Mouse (Mus musculus) liver, adult 2 months (tissue): ENCODE data around the gene Ppfia2. TPM values are rescaled to one million over a fixed set of nuclear protein-coding genes. Genes with fewer than 3 reads are reported as not detected.

Experiments
- DNase-seq: peaks from one replicate; pipeline ENCODE4 v3.0.0-alpha.2; 2011; ENCODE audit warnings: low read depth, low spot score; ENCODE audit errors: extremely low read depth
- H3K27ac ChIP-seq: fragments of 200-500 bp; replicated peaks from 2 replicates; pipeline ENCODE4 v1.5.1; 2012; ENCODE audit warnings: low read depth, mild to moderate bottlenecking, control low read depth, inconsistent platforms, low read length; ENCODE audit not compliant: insufficient read depth
- H3K27me3 ChIP-seq: fragments of 200-500 bp; 2 replicates; pipeline ENCODE4 v1.6.1; 2012; ENCODE audit warnings: mild to moderate bottlenecking, moderate library complexity, low read length, inconsistent platforms; ENCODE audit not compliant: control insufficient read depth, insufficient read depth
- H3K36me3 ChIP-seq: fragments of 200-500 bp; 2 replicates; pipeline ENCODE4 v1.6.1; 2012; ENCODE audit warnings: low read length, inconsistent platforms; ENCODE audit not compliant: control insufficient read depth, insufficient read depth
- H3K4me1 ChIP-seq: fragments of 200-500 bp; 2 replicates; pipeline ENCODE4 v1.6.1; 2011; ENCODE audit warnings: low read length; ENCODE audit not compliant: control insufficient read depth, insufficient read depth
- H3K4me3 ChIP-seq: fragments of 200-500 bp; 2 replicates; pipeline ENCODE4 v1.5.1; 2011; ENCODE audit warnings: low read depth, mild to moderate bottlenecking, control low read depth, low read length, moderate library complexity; ENCODE audit not compliant: insufficient read depth
- H3K79me2 ChIP-seq: fragments of 200-500 bp; 2 replicates; pipeline ENCODE4 v1.6.1; 2012; ENCODE audit warnings: inconsistent platforms, mild to moderate bottlenecking, low read length, moderate library complexity; ENCODE audit not compliant: control insufficient read depth, insufficient read depth
- H3K9ac ChIP-seq: fragments of 200-500 bp; 2 replicates; pipeline ENCODE4 v1.6.1; 2012; ENCODE audit warnings: low read depth, mild to moderate bottlenecking, control low read depth, inconsistent platforms, low read length
- CTCF ChIP-seq: fragments of 200-500 bp; IDR thresholded peaks from 2 replicates; pipeline ENCODE4 v1.5.1; 2011; ENCODE audit warnings: low read depth, low read length, control low read depth
- POLR2A ChIP-seq: fragments of 200-500 bp; IDR thresholded peaks from 2 replicates; pipeline ENCODE4 v1.6.1; 2011; ENCODE audit warnings: low read length, control low read depth; ENCODE audit not compliant: insufficient read depth; ENCODE audit errors: extremely low read depth
- WGBS: fragments of 180-500 bp; shearing (Covaris S2); methylation state at CpG from one replicate; pipeline ENCODE4 v1.1.7; 2018; 5-methylcytosine and 5-hydroxymethylcytosine counted together
- polyA plus RNA-seq: library from polyadenylated mRNA; depleted of rRNA; stranded (reverse); fragments of >200 nt; gene quantifications from 2 replicates; pipeline ENCODE4 v1.2.3, GENCODE M21; 2012
- total RNA-seq: library from RNA; depleted of rRNA; stranded (reverse); fragments of >200 nt; gene quantifications from 2 replicates; pipeline ENCODE4 v1.2.3, GENCODE M21; 2014

The Ppfia2 gene
- total and polyA plus RNA-seq, 2 experiments = 0.02 to 0.74 TPM

GRCm38 (mm10) chr10:106975193-106976141 lies 505.3 kb downstream of the Ppfia2 start:
- no peak for TF ChIP-seq CTCF
- no peak for TF ChIP-seq POLR2A
- H3K79me2 ChIP-seq = no peaks in the 10 kb centered on the region
- no peak overlapping the region for H3K4me3 ChIP-seq
- no peak for DNase-seq
- H3K36me3 ChIP-seq = no peaks in the 10 kb centered on the region
- no peaks in the 10 kb centered on the region for H3K27me3 ChIP-seq
- no peak overlapping the region for H3K9ac ChIP-seq
- no peak overlapping the region for H3K27ac ChIP-seq
- H3K4me1 ChIP-seq = no peaks in the 10 kb centered on the region
- WGBS = 81% methylated on average over 13 of the region's 13 CpGs
